Mouse (Mus musculus): Measurements from ENCODE around the gene Msgn1.

GRCm38 (mm10) chr12:11250322-11250721, 41.5 kb upstream of the Msgn1 start:
- no peak for TF ChIP-seq CTCF (IDR thresholded peaks at IDR 0.05; ENCODE audit: low read depth)
- no peak for TF ChIP-seq EP300 (IDR thresholded peaks at IDR 0.05; ENCODE audit: low read depth)
